Mouse (Mus musculus) myocyte (in vitro differentiated cells): ENCODE data around the gene Hsdl1. TPM values are rescaled to one million over a fixed set of nuclear protein-coding genes. Genes with fewer than 3 reads are reported as not detected.

Experiments used
- H3K27me3 ChIP-seq: one replicate; pipeline ENCODE4 v1.6.1; 2011; ENCODE audit not compliant: control insufficient read depth, insufficient read depth, insufficient read length
- H3K36me3 ChIP-seq: one replicate; pipeline ENCODE4 v1.6.1; 2011; ENCODE audit not compliant: control insufficient read depth, insufficient read depth
- H3K4me2 ChIP-seq: one replicate; pipeline ENCODE4 v1.6.1; 2011; ENCODE audit warnings: low read depth, control low read depth
- H3K4me3 ChIP-seq: one replicate; pipeline ENCODE4 v1.5.1; 2011; ENCODE audit warnings: mild to moderate bottlenecking, control low read depth, moderate library complexity
- H3K79me2 ChIP-seq: one replicate; pipeline ENCODE4 v1.6.1; 2011; ENCODE audit not compliant: control insufficient read depth, insufficient read depth
- H3ac ChIP-seq: one replicate; pipeline ENCODE4 v1.6.1; 2011; ENCODE audit not compliant: control insufficient read depth, insufficient read length
- CEBPB ChIP-seq: IDR thresholded peaks from 2 replicates; pipeline ENCODE4 v1.6.1; 2011; ENCODE audit warnings: mild to moderate bottlenecking, moderate library complexity; ENCODE audit not compliant: poor library complexity, insufficient read depth, severe bottlenecking
- E2F4 ChIP-seq: IDR thresholded peaks from one replicate; pipeline ENCODE4 v1.6.1; 2011; ENCODE audit warnings: mild to moderate bottlenecking, control low read depth, moderate library complexity; ENCODE audit not compliant: insufficient read depth
- MAX ChIP-seq: IDR thresholded peaks from one replicate; pipeline ENCODE4 v1.6.1; 2011; ENCODE audit warnings: low read depth, mild to moderate bottlenecking, control low read depth
- MYOD1 ChIP-seq, 3 experiments: IDR thresholded peaks; one replicate each; pipeline ENCODE4 v1.6.1; 2011; ENCODE audit warnings: control low read depth in 2 of 3, low read depth in 2 of 3, mild to moderate bottlenecking in 2 of 3, moderate library complexity in 1 of 3; ENCODE audit not compliant: insufficient read length in 2 of 3, control insufficient read depth in 1 of 3
- MYOG ChIP-seq, 3 experiments: IDR thresholded peaks; one replicate each; pipeline ENCODE4 v1.6.1; 2011; ENCODE audit warnings: control low read depth in 2 of 3, low read depth in 2 of 3, mild to moderate bottlenecking in 2 of 3; ENCODE audit not compliant: insufficient read length in 2 of 3, control insufficient read depth in 1 of 3, insufficient read depth in 1 of 3
- POLR2A ChIP-seq: IDR thresholded peaks from one replicate; pipeline ENCODE4 v1.6.1; 2011; ENCODE audit warnings: low read depth, mild to moderate bottlenecking, control low read depth, moderate library complexity; ENCODE audit not compliant: insufficient read length
- POLR2AphosphoS2 ChIP-seq: IDR thresholded peaks from one replicate; pipeline ENCODE4 v1.6.1; 2011; ENCODE audit warnings: low read depth, control low read depth; ENCODE audit not compliant: insufficient read length
- REST ChIP-seq: IDR thresholded peaks from one replicate; pipeline ENCODE4 v1.6.1; 2011; ENCODE audit warnings: mild to moderate bottlenecking, control low read depth, moderate library complexity; ENCODE audit not compliant: insufficient read depth, insufficient read length
- SRF ChIP-seq: IDR thresholded peaks from one replicate; pipeline ENCODE4 v1.6.1; 2011; ENCODE audit warnings: low read depth; ENCODE audit not compliant: control insufficient read depth, insufficient read length
- TCF12 ChIP-seq: IDR thresholded peaks from one replicate; pipeline ENCODE4 v1.6.1; 2011; ENCODE audit warnings: mild to moderate bottlenecking, control low read depth; ENCODE audit not compliant: poor library complexity, insufficient read depth, severe bottlenecking
- TCF3 ChIP-seq: IDR thresholded peaks from one replicate; pipeline ENCODE4 v1.6.1; 2011; ENCODE audit warnings: low read depth, control low read depth; ENCODE audit not compliant: insufficient read length
- USF1 ChIP-seq: IDR thresholded peaks from one replicate; pipeline ENCODE4 v1.6.1; 2011; ENCODE audit warnings: low read depth, mild to moderate bottlenecking, control low read depth, moderate library complexity
- polyA plus RNA-seq: library from polyadenylated mRNA; unstranded; fragments of >200 nt; fragmentation: generic; extraction: Trizol; gene quantifications from one replicate; pipeline ENCODE4 v1.2.1, GENCODE M21; 2012; ENCODE audit warnings: missing spikeins

Gene Hsdl1
- polyA plus RNA-seq, 1 experiment = 9.5 TPM

GRCm38 (mm10) chr8:119545180-119545579 lies 29.8 kb downstream of the Hsdl1 start:
- Histone ChIP-seq H3K79me2 (peaks cover 30% of the 10 kb centered on the region), H3K36me3 (peaks cover 30% of the 10 kb centered on the region), H3K4me3 (no peak overlapping the region), H3K27me3 (no peaks in the 10 kb centered on the region), H3K4me2 (no peak overlapping the region), H3ac (no peak overlapping the region)
- TF ChIP-seq MAX (no peak), TCF3 (no peak), CEBPB (no peak), REST (no peak), USF1 (no peak), MYOG (IDR thresholded peaks at IDR 0.05; ENCODE audit: control insufficient read depth in 1 of 3, insufficient read depth in 1 of 3, insufficient read length in 2 of 3, low read depth in 2 of 3) (no peak), TCF12 (no peak), MYOD1 (IDR thresholded peaks at IDR 0.05; ENCODE audit: control insufficient read depth in 1 of 3, insufficient read length in 2 of 3, low read depth in 2 of 3) (no peak), SRF (no peak), POLR2AphosphoS2 (no peak), E2F4 (no peak), POLR2A (no peak)

GRCm38 (mm10) chr8:119544606-119545005 lies 30.4 kb downstream of the Hsdl1 start:
- H3K4me3 ChIP-seq = no peak overlapping the region
- H3K36me3 ChIP-seq = peaks cover 36% of the 10 kb centered on the region
- H3K27me3 ChIP-seq = no peaks in the 10 kb centered on the region
- H3K4me2 ChIP-seq = no peak overlapping the region
- peaks cover 25% of the 10 kb centered on the region for H3K79me2 ChIP-seq
- TF ChIP-seq E2F4 (no peak), USF1 (no peak), TCF12 (no peak), POLR2AphosphoS2 (no peak), SRF (no peak), CEBPB (no peak), REST (no peak), TCF3 (no peak), MYOG (IDR thresholded peaks at IDR 0.05; ENCODE audit: control insufficient read depth in 1 of 3, insufficient read depth in 1 of 3, insufficient read length in 2 of 3, low read depth in 2 of 3) (no peak), POLR2A (no peak), MYOD1 (IDR thresholded peaks at IDR 0.05; ENCODE audit: control insufficient read depth in 1 of 3, insufficient read length in 2 of 3, low read depth in 2 of 3) (no peak), MAX (no peak)
- no peak overlapping the region for H3ac ChIP-seq

GRCm38 (mm10) chr8:119531973-119532372 lies 43.0 kb downstream of the Hsdl1 start:
- H3K36me3 ChIP-seq = peaks cover 13% of the 10 kb centered on the region
- TF ChIP-seq MYOG (IDR thresholded peaks at IDR 0.05; ENCODE audit: control insufficient read depth in 1 of 3, insufficient read depth in 1 of 3, insufficient read length in 2 of 3, low read depth in 2 of 3) (no peak), REST (no peak), POLR2AphosphoS2 (no peak), USF1 (no peak), POLR2A (no peak), SRF (no peak), CEBPB (no peak), TCF3 (no peak), MAX (no peak), E2F4 (no peak)
- H3ac ChIP-seq = no peak overlapping the region
- no peak overlapping the region for H3K4me3 ChIP-seq
- no peak overlapping the region for H3K4me2 ChIP-seq
- no peaks in the 10 kb centered on the region for H3K27me3 ChIP-seq
- H3K79me2 ChIP-seq = no peaks in the 10 kb centered on the region

GRCm38 (mm10) chr8:119531397-119531796 lies 43.6 kb downstream of the Hsdl1 start:
- Histone ChIP-seq H3ac (no peak overlapping the region), H3K4me2 (no peak overlapping the region), H3K4me3 (no peak overlapping the region), H3K27me3 (no peaks in the 10 kb centered on the region), H3K79me2 (no peaks in the 10 kb centered on the region), H3K36me3 (peaks cover 13% of the 10 kb centered on the region)
- no peak for TF ChIP-seq MYOG (IDR thresholded peaks at IDR 0.05; ENCODE audit: control insufficient read depth in 1 of 3, insufficient read depth in 1 of 3, insufficient read length in 2 of 3, low read depth in 2 of 3)

GRCm38 (mm10) chr8:119530937-119531336 lies 44.0 kb downstream of the Hsdl1 start:
- Histone ChIP-seq H3ac (no peak overlapping the region), H3K27me3 (no peaks in the 10 kb centered on the region), H3K4me3 (no peak overlapping the region), H3K4me2 (no peak overlapping the region), H3K79me2 (no peaks in the 10 kb centered on the region), H3K36me3 (peaks cover 13% of the 10 kb centered on the region)
- TF ChIP-seq TCF12 (no peak), MAX (no peak), POLR2AphosphoS2 (no peak), CEBPB (no peak), MYOG (IDR thresholded peaks at IDR 0.05; ENCODE audit: control insufficient read depth in 1 of 3, insufficient read depth in 1 of 3, insufficient read length in 2 of 3, low read depth in 2 of 3) (no peak), REST (no peak), E2F4 (no peak), SRF (no peak), POLR2A (no peak), USF1 (no peak), TCF3 (no peak), MYOD1 (IDR thresholded peaks at IDR 0.05; ENCODE audit: control insufficient read depth in 1 of 3, insufficient read length in 2 of 3, low read depth in 2 of 3) (no peak)
